Mouse (Mus musculus): ENCODE results near the gene Ube3b. TPM values are rescaled to one million over a fixed set of nuclear protein-coding genes. Genes with fewer than 3 reads are reported as not detected.
A peak's percentile ranks its signal among the peaks of the same experiment; 100 is the strongest.

Gene Ube3b
- polyA plus RNA-seq, 1 experiment from 2014 or later: 46.5 TPM

DNA sequence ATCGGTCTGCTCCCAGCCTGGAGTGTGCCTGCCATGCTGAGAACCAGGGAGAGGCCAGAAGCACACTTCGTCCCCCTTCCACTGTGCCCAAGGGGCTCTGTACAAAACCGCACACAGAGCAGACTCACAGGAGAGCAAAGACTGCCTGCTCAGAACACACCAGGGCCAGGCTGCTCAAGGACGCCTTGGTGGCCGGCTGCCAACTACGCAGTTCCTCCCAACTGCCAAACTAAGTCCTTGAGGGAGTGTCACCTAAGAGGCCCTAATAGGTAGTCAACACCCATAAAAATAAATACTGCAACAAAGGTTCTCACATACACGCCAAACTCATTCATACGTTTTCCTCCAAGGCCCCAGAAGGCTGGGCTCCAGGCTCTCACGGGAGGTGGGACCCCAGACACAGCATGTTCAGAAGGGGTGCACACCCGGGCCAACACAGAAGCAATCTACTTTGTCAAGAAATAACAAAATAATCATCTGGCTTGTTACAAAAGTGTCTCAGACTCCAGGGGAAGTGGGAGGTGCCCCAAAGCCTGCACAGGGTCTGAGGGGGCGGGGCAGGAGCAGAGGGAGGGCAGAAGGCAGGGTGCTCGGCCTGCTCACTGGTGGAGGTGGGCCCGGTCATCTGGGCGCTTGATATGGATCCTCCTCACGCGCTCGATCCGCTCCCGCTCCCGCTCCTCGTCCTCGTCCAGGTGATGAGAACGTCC, 15.2 kb upstream of the Ube3b start:
- peak; percentile 71 for ATAC-seq (ENCODE audit: borderline replicate concordance, extremely low read depth, low FRiP score, low TSS enrichment)

DNA sequence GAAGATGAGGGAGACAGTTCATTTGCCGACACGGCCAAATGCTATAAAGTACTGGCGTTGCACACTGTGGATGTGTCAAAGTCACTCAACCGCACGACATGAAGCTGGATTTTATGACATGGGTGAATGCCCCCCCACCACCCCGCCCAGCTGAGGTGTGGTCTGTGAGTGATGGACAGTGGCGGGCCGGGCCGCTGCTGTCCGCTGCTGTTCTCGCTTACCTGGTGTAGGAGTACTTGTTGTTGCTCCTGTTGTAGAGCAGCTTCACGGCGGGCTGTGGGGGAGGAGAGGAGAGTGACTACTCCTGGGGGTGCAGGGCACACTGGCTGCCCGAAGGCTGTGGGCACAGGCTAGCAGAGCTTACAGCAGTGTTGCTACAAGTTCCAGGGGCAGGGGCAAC, 12.3 kb upstream of the Ube3b start:
- Histone ChIP-seq H3K9ac (no peak overlapping the region), H3K4me2 (no peak overlapping the region), H3K36me3 (peaks cover 72% of the 10 kb centered on the region), H3K27me3 (no peaks in the 10 kb centered on the region), H3K27ac (no peak overlapping the region), H3K9me3 (no peaks in the 10 kb centered on the region), H3K4me3 (no peak overlapping the region), H3K4me1 (peaks cover 76% of the 10 kb centered on the region)
- 88% methylated on average over 14 of the region's 14 CpGs for WGBS
- no peak for ATAC-seq (ENCODE audit: borderline replicate concordance, extremely low read depth, low FRiP score, low TSS enrichment)

More for the DNA sequence above, 15.2 kb upstream of the Ube3b start:
- H3K9me3 ChIP-seq: no peaks in the 10 kb centered on the region
- WGBS: 64% methylated on average over 23 of the region's 23 CpGs
- H3K4me1 ChIP-seq: peaks cover 46% of the 10 kb centered on the region
- no peak overlapping the region for H3K4me3 ChIP-seq
- peaks cover 91% of the 10 kb centered on the region for H3K36me3 ChIP-seq
- H3K27ac ChIP-seq: peak overlapping the region; percentile 93
- H3K9ac ChIP-seq: 0 out of 2 replicates have a peak overlapping the region, but pooled peaks have one; percentile 14
- H3K4me2 ChIP-seq: peak overlapping the region; percentile 7; the same call in 1 of the 2 replicates
- H3K27me3 ChIP-seq: no peaks in the 10 kb centered on the region

DNA sequence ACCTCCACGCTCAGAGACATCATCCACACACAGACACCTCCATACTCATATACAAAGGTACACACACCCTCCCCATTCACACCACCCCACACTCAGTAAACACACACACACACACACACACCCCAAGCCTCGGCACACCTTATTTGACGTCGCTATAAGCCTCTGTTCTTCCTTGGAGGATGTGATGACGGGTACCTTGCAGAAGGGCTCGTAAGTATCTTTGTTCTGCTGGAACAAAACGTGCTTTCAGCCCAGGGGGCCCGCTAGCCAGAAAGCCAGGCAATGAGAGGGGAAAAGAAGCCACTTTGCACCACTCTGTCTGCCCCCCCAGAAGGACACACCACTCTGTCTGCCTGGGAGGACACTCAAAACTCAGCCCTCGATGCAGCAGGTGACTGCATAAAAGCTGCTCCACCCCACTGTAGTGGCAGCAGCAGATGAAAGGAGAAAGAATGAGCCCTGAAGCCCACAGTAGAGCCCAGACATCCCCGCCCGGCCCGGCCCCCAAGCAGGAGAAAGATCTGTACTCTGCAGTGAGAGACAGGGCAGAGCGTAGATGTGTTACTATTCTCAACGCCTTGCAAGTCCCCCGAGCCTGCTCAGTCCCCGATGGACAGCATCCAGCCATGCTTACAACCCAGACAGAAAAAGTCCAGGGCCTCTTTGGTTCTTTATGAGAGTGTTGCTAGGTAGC, 11.5 kb upstream of the Ube3b start:
- whole genome bisulfite sequencing: 81% methylated on average over 16 of the region's 16 CpGs
- Histone ChIP-seq H3K4me2 (no peak overlapping the region), H3K9me3 (no peaks in the 10 kb centered on the region), H3K4me3 (no peak overlapping the region), H3K36me3 (peaks cover 72% of the 10 kb centered on the region), H3K4me1 (peaks cover 79% of the 10 kb centered on the region), H3K27me3 (no peaks in the 10 kb centered on the region), H3K27ac (peak overlapping the region; percentile 99), H3K9ac (no peak overlapping the region)
- ATAC-seq (ENCODE audit: borderline replicate concordance, extremely low read depth, low FRiP score, low TSS enrichment): no peak

DNA sequence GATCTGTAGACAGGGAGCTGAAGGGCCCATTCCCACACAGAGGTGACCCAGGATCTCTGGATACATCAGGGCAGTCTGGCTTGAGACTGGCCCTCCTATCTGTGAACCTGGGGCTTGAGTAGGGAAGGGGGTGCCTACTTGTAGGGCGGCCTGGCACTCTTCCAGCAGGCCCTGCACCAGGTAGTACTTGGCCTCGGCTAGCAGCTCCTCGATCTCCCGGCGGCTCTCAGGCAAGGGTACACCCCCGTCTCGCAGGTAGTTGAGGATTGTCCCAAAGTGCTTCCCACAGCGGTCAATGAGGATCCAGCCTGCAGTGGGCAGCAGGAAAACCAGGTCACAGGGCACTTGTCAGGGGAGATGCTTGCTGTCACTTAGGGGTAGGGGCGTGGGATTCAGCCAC, 10.5 kb upstream of the Ube3b start:
- Histone ChIP-seq H3K27me3 (no peaks in the 10 kb centered on the region), H3K9ac (peak overlapping the region; percentile 8; the same call in 1 of the 2 replicates), H3K4me1 (peaks cover 79% of the 10 kb centered on the region)

DNA sequence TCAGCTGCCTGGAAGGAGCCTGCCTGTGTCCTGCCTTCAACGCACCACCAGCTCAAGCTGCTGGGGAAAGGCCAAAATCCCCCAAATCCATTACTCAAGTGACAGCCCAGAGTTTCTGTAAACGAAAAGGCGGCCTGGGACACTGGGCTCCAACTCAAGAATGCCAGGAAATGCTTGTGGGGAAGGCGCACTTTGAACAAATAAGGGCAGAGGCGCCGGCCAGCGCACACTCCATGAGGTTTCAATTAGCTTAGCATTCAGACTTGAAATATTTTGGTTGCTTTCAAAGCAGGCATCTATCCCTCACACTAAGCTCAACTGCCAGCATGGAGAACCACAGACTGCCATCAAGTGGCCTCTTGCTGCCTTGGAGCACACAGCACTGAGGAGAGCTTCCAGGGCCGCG, 10.0 kb upstream of the Ube3b start:
- H3K9ac ChIP-seq: peak overlapping the region; percentile 34; the same call in 1 of the 2 replicates
- H3K27me3 ChIP-seq: no peaks in the 10 kb centered on the region
- 7% methylated on average over 9 of the region's 9 CpGs for WGBS
- H3K4me2 ChIP-seq: peak overlapping the region; percentile 37
- peak overlapping the region; percentile 99 for H3K27ac ChIP-seq
- H3K36me3 ChIP-seq: peaks cover 74% of the 10 kb centered on the region
- peaks cover 79% of the 10 kb centered on the region for H3K4me1 ChIP-seq
- no peaks in the 10 kb centered on the region for H3K9me3 ChIP-seq
- peak; percentile 79 for ATAC-seq (ENCODE audit: borderline replicate concordance, extremely low read depth, low FRiP score, low TSS enrichment)
- peak overlapping the region; percentile 0; the same call in 1 of the 2 replicates for H3K4me3 ChIP-seq

More for the DNA sequence above, 10.5 kb upstream of the Ube3b start:
- ATAC-seq (ENCODE audit: borderline replicate concordance, extremely low read depth, low FRiP score, low TSS enrichment): no peak
- Histone ChIP-seq H3K9me3 (no peaks in the 10 kb centered on the region), H3K36me3 (peaks cover 74% of the 10 kb centered on the region), H3K4me3 (no peak overlapping the region), H3K4me2 (peak overlapping the region; percentile 30), H3K27ac (peak overlapping the region; percentile 99)
- WGBS: 36% methylated on average over 9 of the region's 9 CpGs

DNA sequence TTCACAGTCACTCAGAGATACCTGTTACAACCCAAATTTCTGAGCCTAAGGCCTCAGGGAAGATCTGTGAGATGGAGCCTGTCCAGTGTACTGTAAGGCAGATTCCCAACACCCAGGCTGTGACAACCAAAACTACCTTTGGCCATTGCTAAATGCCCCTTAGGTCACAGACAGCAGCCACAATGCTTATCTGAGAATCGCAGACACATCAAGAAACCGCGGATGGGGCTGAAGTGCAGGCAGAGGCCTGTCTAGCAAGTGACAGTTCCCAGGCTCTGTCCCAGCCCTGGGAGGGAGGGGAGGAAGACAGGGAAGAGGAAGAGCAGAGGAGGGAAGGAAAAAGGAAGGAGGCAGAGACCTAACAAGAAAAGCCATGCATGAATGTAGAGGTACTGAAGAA, 9.1 kb upstream of the Ube3b start:
- Histone ChIP-seq H3K9ac (peak overlapping the region; percentile 34; the same call in 1 of the 2 replicates), H3K4me2 (peak overlapping the region; percentile 37; the same call in 1 of the 2 replicates), H3K9me3 (no peaks in the 10 kb centered on the region), H3K4me3 (no peak overlapping the region), H3K27ac (peak overlapping the region; percentile 99), H3K27me3 (no peaks in the 10 kb centered on the region), H3K36me3 (peaks cover 72% of the 10 kb centered on the region), H3K4me1 (peaks cover 80% of the 10 kb centered on the region)
- no peak for ATAC-seq (ENCODE audit: borderline replicate concordance, extremely low read depth, low FRiP score, low TSS enrichment)
- 32% methylated on average over 3 of the region's 3 CpGs for WGBS

DNA sequence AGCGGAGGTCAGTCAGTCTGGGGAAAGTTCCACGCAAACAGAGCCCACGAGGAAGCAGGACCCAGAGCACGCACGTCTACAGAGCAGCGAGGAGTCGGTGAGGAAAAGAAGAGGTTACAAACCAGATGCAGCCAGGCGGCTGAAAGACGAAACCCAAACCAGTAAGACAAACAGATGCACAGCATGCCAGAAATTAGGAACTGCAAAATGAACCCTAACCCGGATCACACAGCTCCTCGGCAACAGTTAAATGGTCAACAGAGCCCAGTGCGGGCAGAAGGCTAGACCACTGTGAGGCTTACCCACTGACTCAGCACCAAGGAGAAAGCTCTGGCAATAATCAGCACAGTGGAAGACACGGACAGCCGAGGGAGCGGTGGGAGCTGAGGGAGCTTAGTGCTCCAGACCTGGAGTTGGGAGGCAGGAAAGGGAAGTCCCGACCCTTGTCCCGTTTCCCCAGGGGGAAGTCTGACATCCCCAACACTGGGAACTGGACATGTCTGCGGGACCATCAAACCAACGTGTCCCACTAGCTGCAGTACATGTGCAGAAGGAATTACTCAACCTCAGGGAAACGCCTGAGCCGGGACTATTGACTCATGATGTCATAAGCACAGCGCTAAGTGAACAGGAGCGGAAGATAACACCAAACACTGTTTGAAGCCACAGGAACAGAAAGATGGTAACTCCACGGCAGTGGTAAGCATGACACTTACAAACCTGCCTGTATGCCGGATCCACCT, 8.5 kb upstream of the Ube3b start:
- Histone ChIP-seq H3K27me3 (no peaks in the 10 kb centered on the region), H3K4me2 (peak overlapping the region; percentile 37), H3K27ac (peak overlapping the region; percentile 99), H3K4me3 (no peak overlapping the region; the same call in 1 of the 2 replicates), H3K4me1 (peaks cover 82% of the 10 kb centered on the region), H3K9me3 (no peaks in the 10 kb centered on the region), H3K36me3 (peaks cover 66% of the 10 kb centered on the region), H3K9ac (peak overlapping the region; percentile 34; the same call in 1 of the 2 replicates)
- 33% methylated on average over 25 of the region's 25 CpGs for WGBS
- no peak for ATAC-seq (ENCODE audit: borderline replicate concordance, extremely low read depth, low FRiP score, low TSS enrichment)

DNA sequence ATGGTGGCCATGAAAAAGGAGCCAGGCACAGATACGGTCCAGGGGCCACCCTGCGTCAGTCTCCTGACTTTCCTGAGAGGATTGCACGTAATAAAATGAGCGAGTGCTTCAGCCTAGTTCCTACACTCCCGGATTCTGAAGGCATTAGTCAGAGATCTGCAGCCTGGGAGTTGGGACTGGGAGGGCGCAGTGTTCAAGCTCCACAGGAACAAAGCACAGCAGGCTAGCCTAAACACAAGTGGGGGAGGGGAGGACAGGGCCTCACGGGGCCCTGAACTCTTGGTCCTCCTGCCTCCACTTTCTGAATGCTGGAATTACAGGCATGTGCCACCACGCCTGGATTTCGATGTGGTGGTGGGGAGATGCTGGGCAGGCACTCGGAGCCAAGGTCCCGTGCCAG, 7.8 kb upstream of the Ube3b start:
- Histone ChIP-seq H3K9ac (0 out of 2 replicates have a peak overlapping the region, but pooled peaks have one; percentile 7), H3K36me3 (peaks cover 60% of the 10 kb centered on the region)

DNA sequence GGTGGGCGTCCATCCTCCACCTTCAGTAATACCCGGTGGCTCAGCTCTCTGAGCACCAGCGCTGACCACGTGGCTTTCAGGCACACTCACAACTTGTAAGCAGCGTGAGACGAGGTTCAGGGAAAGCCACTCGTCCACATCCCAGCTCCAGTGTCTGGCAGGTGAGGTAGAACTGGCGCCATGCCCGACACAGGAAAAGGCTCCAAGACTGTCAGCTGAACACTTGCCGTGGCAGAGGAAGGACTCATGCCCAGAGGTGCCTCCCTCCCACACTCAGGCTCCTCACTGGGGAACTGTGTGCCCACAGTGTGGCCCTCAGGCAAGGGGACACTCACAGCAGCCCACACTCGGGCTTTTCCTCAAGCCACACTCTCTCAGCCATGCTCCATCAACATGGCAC, 7.2 kb upstream of the Ube3b start:
- no peaks in the 10 kb centered on the region for H3K27me3 ChIP-seq
- H3K27ac ChIP-seq: peak overlapping the region; percentile 99
- H3K4me1 ChIP-seq: peaks cover 95% of the 10 kb centered on the region
- no peak overlapping the region for H3K9ac ChIP-seq
- no peak overlapping the region for H3K4me3 ChIP-seq
- H3K36me3 ChIP-seq: peaks cover 54% of the 10 kb centered on the region
- ATAC-seq (ENCODE audit: borderline replicate concordance, extremely low read depth, low FRiP score, low TSS enrichment): no peak
- peak overlapping the region; percentile 12; the same call in 1 of the 2 replicates for H3K4me2 ChIP-seq
- no peaks in the 10 kb centered on the region for H3K9me3 ChIP-seq
- WGBS: 52% methylated on average over 11 of the region's 11 CpGs

More for the DNA sequence above, 7.8 kb upstream of the Ube3b start:
- 40% methylated on average over 11 of the region's 11 CpGs for WGBS
- H3K4me2 ChIP-seq: peak overlapping the region; percentile 37
- H3K4me3 ChIP-seq: no peak overlapping the region
- H3K9me3 ChIP-seq: no peaks in the 10 kb centered on the region
- ATAC-seq (ENCODE audit: borderline replicate concordance, extremely low read depth, low FRiP score, low TSS enrichment): no peak
- H3K4me1 ChIP-seq: peaks cover 89% of the 10 kb centered on the region
- no peaks in the 10 kb centered on the region for H3K27me3 ChIP-seq
- peak overlapping the region; percentile 99 for H3K27ac ChIP-seq

DNA sequence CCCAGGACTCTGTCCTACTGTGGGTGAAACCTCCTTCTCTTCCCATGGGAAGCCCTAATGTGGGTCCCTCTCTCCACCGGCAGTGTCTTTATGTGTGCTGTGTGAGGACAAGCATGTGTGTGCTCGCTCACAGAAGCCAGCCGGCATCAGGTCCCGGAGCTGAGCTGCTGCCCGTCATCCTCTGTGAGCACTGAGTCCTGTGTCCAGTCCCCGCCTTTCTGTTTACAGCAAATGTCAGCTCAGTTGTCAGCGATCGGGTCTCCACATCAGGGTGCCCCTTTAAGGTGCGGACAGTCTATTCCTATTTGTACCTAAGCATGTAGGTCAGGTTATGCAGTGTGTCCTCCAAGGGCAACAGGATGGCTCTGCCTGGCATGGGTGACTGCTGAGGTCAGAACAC, 6.8 kb upstream of the Ube3b start:
- H3K36me3 ChIP-seq: peaks cover 49% of the 10 kb centered on the region
- ATAC-seq (ENCODE audit: borderline replicate concordance, extremely low read depth, low FRiP score, low TSS enrichment): no peak
- 0 out of 2 replicates have a peak overlapping the region, but pooled peaks have one; percentile 17 for H3K9ac ChIP-seq
- H3K4me1 ChIP-seq: peaks cover 99% of the 10 kb centered on the region
- peak overlapping the region; percentile 12; the same call in 1 of the 2 replicates for H3K4me2 ChIP-seq
- H3K9me3 ChIP-seq: no peaks in the 10 kb centered on the region
- no peaks in the 10 kb centered on the region for H3K27me3 ChIP-seq
- no peak overlapping the region for H3K4me3 ChIP-seq
- 67% methylated on average over 9 of the region's 9 CpGs for WGBS
- H3K27ac ChIP-seq: peak overlapping the region; percentile 99

DNA sequence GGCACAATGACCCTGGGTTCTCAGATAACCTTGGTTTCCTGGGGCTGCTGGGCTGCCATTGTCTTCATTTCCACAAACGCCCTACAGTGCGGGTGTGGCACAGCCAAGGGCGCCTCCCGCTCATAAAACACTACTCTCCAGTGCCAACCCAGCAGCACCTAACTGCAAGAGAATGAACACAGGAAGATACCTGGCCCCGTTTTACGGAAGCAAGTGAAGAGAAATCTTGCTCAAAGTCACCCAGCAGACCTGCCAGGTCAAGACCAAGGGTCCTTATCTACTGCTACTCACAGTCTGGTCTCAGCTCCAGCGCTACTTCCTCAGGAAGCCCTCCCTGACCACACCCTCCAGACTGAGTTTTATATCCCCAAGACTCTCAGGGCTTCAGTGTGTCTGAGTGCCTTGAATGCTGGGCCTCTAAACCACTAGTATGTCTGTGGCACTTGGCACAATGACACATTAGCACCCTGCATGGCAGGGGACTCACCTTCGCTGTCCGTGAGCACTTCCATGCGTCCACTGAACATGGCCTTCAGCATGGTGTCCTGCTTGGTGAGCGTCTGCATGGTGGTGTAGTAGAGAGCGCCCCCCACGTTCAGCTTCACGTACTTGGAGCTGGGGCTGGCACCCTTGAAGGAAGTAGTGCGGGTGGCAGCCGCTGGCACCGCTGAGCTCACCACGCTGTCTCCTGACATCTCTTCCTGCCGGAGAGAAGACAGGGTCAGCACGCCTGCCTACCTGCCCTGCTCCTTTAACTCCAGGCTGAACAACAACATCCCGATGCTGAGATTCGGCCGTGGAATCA, 5.8 kb upstream of the Ube3b start:
- WGBS: 84% methylated on average over 23 of the region's 23 CpGs
- H3K4me3 ChIP-seq: no peak overlapping the region
- H3K9me3 ChIP-seq: no peaks in the 10 kb centered on the region
- H3K9ac ChIP-seq: no peak overlapping the region
- peak overlapping the region; percentile 99 for H3K27ac ChIP-seq
- peaks cover 41% of the 10 kb centered on the region for H3K36me3 ChIP-seq
- ATAC-seq (ENCODE audit: borderline replicate concordance, extremely low read depth, low FRiP score, low TSS enrichment): no peak
- peaks cover 96% of the 10 kb centered on the region for H3K4me1 ChIP-seq
- peak overlapping the region; percentile 11; the same call in 1 of the 2 replicates for H3K4me2 ChIP-seq
- H3K27me3 ChIP-seq: no peaks in the 10 kb centered on the region

Measured in lung, embryonic 15.5 days (tissue).